Mouse (Mus musculus) MEL (cell line): ENCODE data around the gene Mog.

Source experiments
- BHLHE40 ChIP-seq: IDR thresholded peaks from 2 replicates; pipeline ENCODE4 v1.6.1; 2012; ENCODE audit warnings: low read depth, mild to moderate bottlenecking, inconsistent platforms, low read length, improper control_type of control experiment, borderline replicate concordance
- CHD2 ChIP-seq: IDR thresholded peaks from 2 replicates; pipeline ENCODE4 v1.6.1; 2011; ENCODE audit warnings: low read length, improper control_type of control experiment
- CTCF ChIP-seq, 3 experiments: IDR thresholded peaks in 2 of 3; conservative IDR thresholded peaks in 1 of 3; 2 replicates each; pipeline ENCODE4 v1.5.1; 2011 to 2012; ENCODE audit warnings: low read length in 3 of 3, low read depth in 2 of 3, mild to moderate bottlenecking in 2 of 3, improper control_type of control experiment in 1 of 3, inconsistent platforms in 1 of 3, mixed read lengths in 1 of 3, moderate library complexity in 1 of 3; ENCODE audit not compliant: control insufficient read depth in 1 of 3, insufficient read depth in 1 of 3, poor library complexity in 1 of 3, severe bottlenecking in 1 of 3
- EP300 ChIP-seq, 2 experiments: IDR thresholded peaks; 2 replicates each; pipeline ENCODE4 v1.6.1; 2011; ENCODE audit warnings: improper control_type of control experiment in 2 of 2, low read length in 2 of 2, low read depth in 1 of 2, mild to moderate bottlenecking in 1 of 2
- GABPA ChIP-seq: IDR thresholded peaks from 2 replicates; pipeline ENCODE4 v1.6.1; 2012; ENCODE audit warnings: low read depth, mild to moderate bottlenecking, inconsistent platforms, low read length, improper control_type of control experiment, moderate library complexity
- HCFC1 ChIP-seq: IDR thresholded peaks from 2 replicates; pipeline ENCODE4 v1.6.1; 2012; ENCODE audit warnings: low read depth, mild to moderate bottlenecking, inconsistent platforms, low read length, improper control_type of control experiment, moderate library complexity
- KAT2A ChIP-seq: conservative IDR thresholded peaks from 2 replicates; pipeline ENCODE4 v1.6.1; 2012; ENCODE audit warnings: low read depth, low read length, improper control_type of control experiment, inconsistent platforms
- NRF1 ChIP-seq: IDR thresholded peaks from 2 replicates; pipeline ENCODE4 v1.6.1; 2014; ENCODE audit warnings: low read depth, mild to moderate bottlenecking, inconsistent platforms, low read length, improper control_type of control experiment, moderate library complexity; ENCODE audit not compliant: poor library complexity, insufficient read depth, severe bottlenecking
- POLR2A ChIP-seq, 2 experiments: IDR thresholded peaks; 2 replicates each; pipeline ENCODE4 v1.6.1; 2011 to 2012; ENCODE audit warnings: low read length in 2 of 2, mild to moderate bottlenecking in 2 of 2, control low read depth in 1 of 2, improper control_type of control experiment in 1 of 2, low read depth in 1 of 2, moderate library complexity in 1 of 2; ENCODE audit not compliant: control insufficient read depth in 1 of 2, insufficient read depth in 1 of 2, poor library complexity in 1 of 2
- POLR2AphosphoS2 ChIP-seq: IDR thresholded peaks from 2 replicates; pipeline ENCODE4 v1.6.1; 2011; ENCODE audit warnings: low read length, improper control_type of control experiment
- SIN3A ChIP-seq: IDR thresholded peaks from 2 replicates; pipeline ENCODE4 v1.6.1; 2012; ENCODE audit warnings: low read length, improper control_type of control experiment, inconsistent platforms
- UBTF ChIP-seq: IDR thresholded peaks from 2 replicates; pipeline ENCODE4 v1.6.1; 2012; ENCODE audit warnings: low read depth, mild to moderate bottlenecking, inconsistent platforms, low read length, improper control_type of control experiment, moderate library complexity, borderline replicate concordance; ENCODE audit not compliant: insufficient read depth
- ZC3H11A ChIP-seq: IDR thresholded peaks from 2 replicates; pipeline ENCODE4 v1.6.1; 2012; ENCODE audit warnings: low read depth, mild to moderate bottlenecking, inconsistent platforms, low read length, improper control_type of control experiment

DNA sequence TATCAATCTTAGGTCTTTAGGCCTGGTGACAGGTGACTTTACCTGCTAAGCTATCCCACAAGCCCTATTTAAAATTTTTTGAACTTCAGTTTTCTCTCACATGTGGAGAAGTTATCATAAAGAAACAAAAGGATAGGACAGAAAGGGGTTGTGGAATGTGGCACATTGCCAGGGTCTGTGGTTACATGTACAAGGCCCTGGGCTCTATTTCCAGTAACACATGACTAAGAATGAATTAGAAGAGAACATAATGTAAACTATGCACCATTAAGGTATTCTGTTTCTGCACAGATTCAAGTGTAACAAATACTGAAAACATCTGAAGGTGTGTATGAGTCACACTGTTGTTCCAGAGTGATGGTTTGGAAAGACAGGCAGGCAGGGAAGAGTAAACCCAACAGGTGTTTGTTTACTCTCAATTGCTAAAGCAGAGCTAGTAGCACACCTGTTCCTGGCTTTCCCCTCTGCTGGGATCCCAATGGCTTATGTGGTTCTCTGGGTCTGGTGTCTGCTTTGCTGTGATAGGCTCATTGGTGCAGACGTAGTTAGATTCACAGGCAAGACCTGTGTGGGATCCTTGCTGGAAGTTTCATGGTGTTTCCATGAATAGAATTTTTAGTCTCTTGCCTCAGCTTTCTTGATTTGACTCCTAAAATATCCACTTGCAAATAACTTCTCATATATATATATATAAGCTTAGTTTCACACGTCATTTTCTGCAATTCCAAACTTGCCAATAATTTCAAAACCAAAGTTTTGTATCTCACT is 16.1 kb upstream of the Mog start:
- TF ChIP-seq SIN3A (no peak), CTCF (IDR thresholded peaks at IDR 0.05 in 2 of 3, conservative IDR thresholded peaks at IDR 0.05 in 1 of 3; ENCODE audit: control insufficient read depth in 1 of 3, insufficient read depth in 1 of 3, low read depth in 2 of 3, low read length in 3 of 3, poor library complexity in 1 of 3, severe bottlenecking in 1 of 3) (no peak), POLR2A (IDR thresholded peaks at IDR 0.05; ENCODE audit: control insufficient read depth in 1 of 2, insufficient read depth in 1 of 2, low read depth in 1 of 2, low read length in 2 of 2, poor library complexity in 1 of 2) (no peak), ZC3H11A (no peak), POLR2AphosphoS2 (no peak), EP300 (IDR thresholded peaks at IDR 0.05; ENCODE audit: low read depth in 1 of 2, low read length in 2 of 2) (0 out of 4 replicates have a peak, but pooled peaks of 1 of the 2 experiments have one; percentile 11), GABPA (no peak), CHD2 (no peak), HCFC1 (no peak), NRF1 (no peak), UBTF (no peak), KAT2A (no peak), BHLHE40 (no peak)
